Mouse (Mus musculus): Measurements from ENCODE around the gene Cyp4x1. TPM values are rescaled to one million over a fixed set of nuclear protein-coding genes. Genes with fewer than 3 reads are reported as not detected.

Gene Cyp4x1
- polyA plus RNA-seq, 1 experiment from 2014 or later, result 10.2 TPM

- Histone ChIP-seq H3K4me2 (replicated peaks) (no peak overlapping the region), H3K9me3 (ENCODE audit: control insufficient read depth, low read length) (no peaks in the 10 kb centered on the region), H3K4me3 (replicated peaks; ENCODE audit: low read length) (no peak overlapping the region), H3K9ac (no peak overlapping the region), H3K4me1 (replicated peaks; ENCODE audit: control insufficient read depth, insufficient read depth, low read length) (no peaks in the 10 kb centered on the region), H3K36me3 (replicated peaks; ENCODE audit: control insufficient read depth, insufficient read depth) (no peaks in the 10 kb centered on the region), H3K27ac (no peak overlapping the region), H3K27me3 (ENCODE audit: control insufficient read depth, insufficient read depth, low read length) (no peaks in the 10 kb centered on the region)
- DNase-seq (ENCODE audit: low spot score) (no peak), ATAC-seq (ENCODE audit: low FRiP score) (no peak)
- 85% methylated on average over 5 of the region's 5 CpGs for WGBS
These were observed 12.5 kb downstream of the Cyp4x1 start for GRCm38 (mm10) chr4:115121608-115122007.

- Histone ChIP-seq H3K27me3 (ENCODE audit: control insufficient read depth, insufficient read depth, low read length) (no peaks in the 10 kb centered on the region), H3K9me3 (ENCODE audit: control insufficient read depth, low read length) (no peaks in the 10 kb centered on the region), H3K9ac (no peak overlapping the region), H3K4me3 (replicated peaks; ENCODE audit: low read length) (no peak overlapping the region), H3K4me2 (replicated peaks) (no peak overlapping the region), H3K4me1 (replicated peaks; ENCODE audit: control insufficient read depth, insufficient read depth, low read length) (no peaks in the 10 kb centered on the region), H3K27ac (no peak overlapping the region), H3K36me3 (replicated peaks; ENCODE audit: control insufficient read depth, insufficient read depth) (no peaks in the 10 kb centered on the region)
- 91% methylated on average over 2 of the region's 2 CpGs for WGBS
- DNase-seq (ENCODE audit: low spot score) (no peak), ATAC-seq (ENCODE audit: low FRiP score) (no peak)
These were observed 12.9 kb downstream of the Cyp4x1 start for GRCm38 (mm10) chr4:115121162-115121561.

DNA sequence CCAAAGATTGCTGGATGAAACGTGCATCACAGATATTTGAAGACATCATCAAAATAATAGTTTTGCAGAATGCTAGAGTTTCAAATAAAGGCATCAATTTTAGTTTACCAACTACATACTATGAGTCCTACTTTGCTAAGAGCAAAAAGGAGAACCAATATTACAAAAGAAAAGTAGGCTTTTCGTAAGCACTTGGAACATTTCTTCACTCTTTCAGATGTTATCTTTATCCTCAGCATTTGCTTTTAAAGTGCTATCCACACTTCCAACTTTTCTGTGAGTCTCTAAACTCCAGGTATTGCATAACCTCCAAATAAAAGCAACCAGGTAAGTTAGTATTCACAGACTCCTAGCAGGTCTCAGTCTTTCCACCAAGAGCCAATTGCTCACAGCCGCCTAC lies 14.4 kb downstream of the Cyp4x1 start:
- Histone ChIP-seq H3K9ac (no peak overlapping the region), H3K36me3 (replicated peaks; ENCODE audit: control insufficient read depth, insufficient read depth) (no peaks in the 10 kb centered on the region), H3K4me3 (replicated peaks; ENCODE audit: low read length) (no peak overlapping the region), H3K27ac (no peak overlapping the region), H3K4me2 (replicated peaks) (no peak overlapping the region), H3K27me3 (ENCODE audit: control insufficient read depth, insufficient read depth, low read length) (no peaks in the 10 kb centered on the region), H3K9me3 (ENCODE audit: control insufficient read depth, low read length) (no peaks in the 10 kb centered on the region), H3K4me1 (replicated peaks; ENCODE audit: control insufficient read depth, insufficient read depth, low read length) (no peaks in the 10 kb centered on the region)
- 86% methylated on average over 3 of the region's 3 CpGs for WGBS
- no peak for DNase-seq (ENCODE audit: low spot score)
- no peak for ATAC-seq (ENCODE audit: low FRiP score)

DNA sequence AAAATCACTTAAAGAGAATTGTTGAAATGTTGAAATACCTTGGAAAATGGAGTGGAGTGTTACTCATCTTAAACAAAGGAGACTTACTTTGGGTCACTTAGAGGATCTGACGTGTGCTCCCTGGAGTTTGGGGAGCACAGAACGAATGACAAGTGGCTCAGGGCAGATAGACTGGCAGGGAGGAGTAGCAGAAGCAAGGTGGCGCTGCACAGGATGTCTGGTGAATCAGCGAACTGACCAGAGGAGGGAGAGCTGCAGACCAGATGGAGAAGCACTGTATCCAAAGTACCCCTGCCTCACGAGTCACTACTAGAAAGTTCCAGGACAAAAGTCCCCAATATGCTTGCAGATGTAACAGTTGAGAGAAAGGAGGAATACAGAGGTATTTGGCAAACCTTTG lies 20.8 kb downstream of the Cyp4x1 start:
- no peak for ATAC-seq (ENCODE audit: low FRiP score)
- WGBS, result 18% methylated on average over 5 of the region's 5 CpGs
- Histone ChIP-seq H3K9me3 (ENCODE audit: control insufficient read depth, low read length) (no peaks in the 10 kb centered on the region), H3K9ac (no peak overlapping the region), H3K36me3 (replicated peaks; ENCODE audit: control insufficient read depth, insufficient read depth) (no peaks in the 10 kb centered on the region), H3K27ac (no peak overlapping the region), H3K27me3 (ENCODE audit: control insufficient read depth, insufficient read depth, low read length) (no peaks in the 10 kb centered on the region), H3K4me1 (replicated peaks; ENCODE audit: control insufficient read depth, insufficient read depth, low read length) (no peaks in the 10 kb centered on the region), H3K4me3 (replicated peaks; ENCODE audit: low read length) (no peak overlapping the region), H3K4me2 (replicated peaks) (no peak overlapping the region)
- DNase-seq (ENCODE audit: low spot score), result no peak

DNA sequence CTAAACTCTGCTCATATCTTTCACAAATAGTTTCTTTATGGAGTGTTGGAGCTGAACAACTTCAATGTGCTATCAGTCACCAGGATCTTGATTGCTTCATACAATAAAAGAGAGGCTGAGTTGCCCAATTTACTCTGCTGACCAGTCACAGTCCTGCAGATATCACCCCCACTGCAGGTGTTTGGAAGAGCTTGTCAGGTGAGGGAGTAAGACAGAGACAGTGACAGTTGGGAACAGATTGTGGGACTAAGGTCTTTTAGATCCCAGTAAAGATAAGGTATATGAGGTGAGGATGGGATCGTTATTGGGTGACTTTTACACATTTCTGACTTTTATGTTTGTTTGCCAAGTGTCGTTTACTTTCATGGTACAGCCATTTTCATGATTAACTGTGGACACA lies 22.9 kb downstream of the Cyp4x1 start:
- no peak for DNase-seq (ENCODE audit: low spot score)
- ATAC-seq (ENCODE audit: low FRiP score), result no peak
- Histone ChIP-seq H3K4me3 (replicated peaks; ENCODE audit: low read length) (no peak overlapping the region), H3K9ac (no peak overlapping the region), H3K4me2 (replicated peaks) (no peak overlapping the region), H3K27ac (no peak overlapping the region), H3K36me3 (replicated peaks; ENCODE audit: control insufficient read depth, insufficient read depth) (no peaks in the 10 kb centered on the region), H3K4me1 (replicated peaks; ENCODE audit: control insufficient read depth, insufficient read depth, low read length) (no peaks in the 10 kb centered on the region), H3K9me3 (ENCODE audit: control insufficient read depth, low read length) (no peaks in the 10 kb centered on the region), H3K27me3 (ENCODE audit: control insufficient read depth, insufficient read depth, low read length) (no peaks in the 10 kb centered on the region)
- WGBS, result 83% methylated on average over 2 of the region's 2 CpGs

GRCm38 (mm10) chr4:115103510-115103909 lies 30.6 kb downstream of the Cyp4x1 start:
- Histone ChIP-seq H3K27ac (no peak overlapping the region), H3K4me2 (replicated peaks) (no peak overlapping the region), H3K9me3 (ENCODE audit: control insufficient read depth, low read length) (no peaks in the 10 kb centered on the region), H3K36me3 (replicated peaks; ENCODE audit: control insufficient read depth, insufficient read depth) (no peaks in the 10 kb centered on the region), H3K4me1 (replicated peaks; ENCODE audit: control insufficient read depth, insufficient read depth, low read length) (no peaks in the 10 kb centered on the region), H3K9ac (no peak overlapping the region), H3K4me3 (replicated peaks; ENCODE audit: low read length) (no peak overlapping the region), H3K27me3 (ENCODE audit: control insufficient read depth, insufficient read depth, low read length) (0 out of 2 replicates have a peak, but pooled peaks cover 8% of the 10 kb centered on the region)
- no peak for ATAC-seq (ENCODE audit: low FRiP score)
- WGBS, result 70% methylated on average over 4 of the region's 4 CpGs
- DNase-seq (ENCODE audit: low spot score), result no peak

DNA sequence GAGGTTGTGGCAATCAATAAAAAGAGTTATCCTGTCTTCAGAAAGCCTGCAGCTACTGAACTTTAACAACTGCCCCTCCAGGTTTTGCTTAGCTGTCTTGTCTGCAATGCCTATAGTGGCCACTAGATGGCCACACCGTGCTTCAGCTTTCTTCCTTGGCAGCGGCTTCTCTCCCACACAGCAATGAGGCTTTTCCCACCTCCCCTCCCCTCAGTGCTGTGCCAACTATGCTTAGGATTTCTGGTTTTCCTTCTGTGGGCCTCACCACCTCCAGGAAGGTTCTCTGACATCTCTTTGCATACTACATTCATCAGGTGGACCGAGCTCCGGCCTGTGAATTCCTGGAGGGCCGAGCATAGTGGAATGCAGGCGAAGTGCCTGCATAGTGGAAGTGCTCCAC lies 32.4 kb downstream of the Cyp4x1 start:
- Histone ChIP-seq H3K4me1 (replicated peaks; ENCODE audit: control insufficient read depth, insufficient read depth, low read length) (peaks cover 4% of the 10 kb centered on the region), H3K9me3 (ENCODE audit: control insufficient read depth, low read length) (no peaks in the 10 kb centered on the region), H3K36me3 (replicated peaks; ENCODE audit: control insufficient read depth, insufficient read depth) (no peaks in the 10 kb centered on the region), H3K27me3 (ENCODE audit: control insufficient read depth, insufficient read depth, low read length) (peaks cover 19% of the 10 kb centered on the region), H3K9ac (no peak overlapping the region), H3K4me3 (replicated peaks; ENCODE audit: low read length) (no peak overlapping the region), H3K4me2 (replicated peaks) (no peak overlapping the region), H3K27ac (no peak overlapping the region)
- 47% methylated on average over 6 of the region's 6 CpGs for WGBS
- DNase-seq (ENCODE audit: low spot score) (peak; percentile 88), ATAC-seq (ENCODE audit: low FRiP score) (peak; percentile 75)

DNA sequence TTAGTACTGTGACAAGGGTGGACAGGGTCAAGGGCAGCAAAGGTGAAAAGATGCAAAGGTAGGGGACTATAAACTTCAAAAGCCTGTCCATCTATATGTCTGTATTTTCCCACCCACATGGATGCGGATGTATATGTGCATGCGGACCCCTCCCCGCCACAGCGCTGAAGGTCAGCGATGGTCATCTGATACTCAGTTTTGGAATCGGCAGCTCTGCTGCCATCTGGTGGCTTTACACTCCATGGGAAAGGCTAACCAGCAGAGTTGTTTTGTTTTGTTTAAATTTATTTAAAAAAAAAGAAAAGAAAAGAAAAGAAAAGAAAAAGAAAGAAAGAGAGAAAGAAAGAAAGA lies 37.0 kb downstream of the Cyp4x1 start:
- ATAC-seq (ENCODE audit: low FRiP score), result peak; percentile 4; the same call in 1 of the 2 replicates
- H3K27me3 ChIP-seq (ENCODE audit: control insufficient read depth, insufficient read depth, low read length), result peaks cover 43% of the 10 kb centered on the region

DNA sequence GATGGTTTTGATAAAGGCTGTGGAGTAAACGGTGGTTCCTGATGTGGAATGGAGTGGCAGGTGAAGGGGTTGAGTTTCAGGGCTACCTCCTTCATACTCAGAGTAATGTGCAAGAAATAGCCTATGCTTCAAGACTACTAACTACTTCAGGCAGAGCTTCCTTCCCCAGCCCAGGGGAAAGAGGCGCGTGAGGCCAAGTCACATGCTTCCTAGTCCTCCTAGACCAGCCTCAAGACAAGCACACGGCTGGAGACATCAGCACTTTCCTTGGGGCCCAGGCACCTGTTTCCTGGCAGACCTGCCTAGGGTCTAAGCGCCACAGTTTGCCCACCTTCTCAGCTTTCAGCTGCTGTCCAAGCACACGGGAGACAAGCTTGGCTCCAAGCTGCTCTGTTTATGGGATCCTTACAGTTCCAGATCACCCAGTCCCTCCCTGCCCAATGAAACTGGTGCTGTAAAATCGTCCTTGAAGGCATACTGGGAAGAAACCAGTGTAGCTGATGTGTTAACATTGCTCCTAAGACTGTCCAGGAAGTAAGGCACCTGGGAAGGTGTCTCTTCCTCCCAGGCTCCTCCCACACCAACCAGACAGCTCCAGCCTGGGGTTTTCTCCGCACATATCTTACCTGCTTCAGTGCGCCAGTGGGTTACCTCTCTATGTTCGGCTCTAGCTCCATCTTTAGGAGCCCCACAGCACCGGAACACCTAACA lies 37.5 kb downstream of the Cyp4x1 start:
- Histone ChIP-seq H3K9me3 (ENCODE audit: control insufficient read depth, low read length) (no peaks in the 10 kb centered on the region), H3K27ac (no peak overlapping the region), H3K4me2 (replicated peaks) (peak overlapping the region; percentile 72), H3K36me3 (replicated peaks; ENCODE audit: control insufficient read depth, insufficient read depth) (no peaks in the 10 kb centered on the region), H3K27me3 (ENCODE audit: control insufficient read depth, insufficient read depth, low read length) (peaks cover 43% of the 10 kb centered on the region), H3K4me1 (replicated peaks; ENCODE audit: control insufficient read depth, insufficient read depth, low read length) (peaks cover 16% of the 10 kb centered on the region), H3K4me3 (replicated peaks; ENCODE audit: low read length) (peak overlapping the region; percentile 30), H3K9ac (peak overlapping the region; percentile 52; the same call in 1 of the 2 replicates)
- WGBS, result 14% methylated on average over 11 of the region's 11 CpGs
- peak; percentile 7; the same call in 1 of the 2 replicates for ATAC-seq (ENCODE audit: low FRiP score)
- DNase-seq (ENCODE audit: low spot score), result no peak

More for the DNA sequence above, 37.0 kb downstream of the Cyp4x1 start:
- Histone ChIP-seq H3K4me3 (replicated peaks; ENCODE audit: low read length) (peak overlapping the region; percentile 17; the same call in 1 of the 2 replicates), H3K4me1 (replicated peaks; ENCODE audit: control insufficient read depth, insufficient read depth, low read length) (peaks cover 16% of the 10 kb centered on the region), H3K36me3 (replicated peaks; ENCODE audit: control insufficient read depth, insufficient read depth) (no peaks in the 10 kb centered on the region), H3K9me3 (ENCODE audit: control insufficient read depth, low read length) (no peaks in the 10 kb centered on the region), H3K4me2 (replicated peaks) (peak overlapping the region; percentile 45), H3K9ac (peak overlapping the region; percentile 42; the same call in 1 of the 2 replicates), H3K27ac (no peak overlapping the region)
- peak; percentile 58 for DNase-seq (ENCODE audit: low spot score)
- 1% methylated on average over 6 of the region's 6 CpGs for WGBS
